Mouse (Mus musculus): ENCODE measurements at regions not wholly inside any gene's neighbourhood (a gene's known extent, or its start where the extent isn't known, plus 50 kb on each side); places are given as distances from the start of the nearest gene placed in this dataset.

GRCm38 (mm10) chr16:90654853-90655252, 72.4 kb downstream of the Mis18a start:
- TF ChIP-seq POLR2A (IDR thresholded peaks at IDR 0.05; ENCODE audit: extremely low read depth, insufficient read depth, low read length) (no peak), CTCF (IDR thresholded peaks at IDR 0.05; ENCODE audit: extremely low read depth, insufficient read depth, low read length) (no peak)
